Mouse (Mus musculus): ENCODE data around the gene Ppp1r18. TPM values are rescaled to one million over a fixed set of nuclear protein-coding genes. Genes with fewer than 3 reads are reported as not detected.

Gene Ppp1r18
- polyA plus RNA-seq, 1 experiment from 2014 or later: 19.4 TPM

- Histone ChIP-seq H3K27ac (replicated peaks in 1 of 2; ENCODE audit: control insufficient read depth in 1 of 2, insufficient read depth in 1 of 2, low read depth in 2 of 2, low read length in 2 of 2) (peak within 1 kb of the TSS; percentile 69 to 89), H3K36me3 (ENCODE audit: control insufficient read depth, insufficient read depth, low read length) (peaks cover 39% of the 10 kb centered on the region), H3K4me1 (ENCODE audit: control insufficient read depth in 2 of 2, insufficient read depth in 2 of 2, low read length in 2 of 2) (peaks cover 2 to 22% of the 10 kb centered on the region in 2 experiments; a peak in 3 of 4 replicates), H3K9me3 (ENCODE audit: control insufficient read depth, low read length) (no peaks in the 10 kb centered on the region), H3K27me3 (ENCODE audit: control insufficient read depth, insufficient read depth, low read length) (no peaks in the 10 kb centered on the region), H3K4me3 (ENCODE audit: control insufficient read depth in 1 of 2, insufficient read depth in 1 of 2, low read depth in 1 of 2, low read length in 2 of 2) (peak within 1 kb of the TSS; percentile 70 to 76), H3K9ac (ENCODE audit: low read length) (peak within 1 kb of the TSS; percentile 91), H3K4me2 (ENCODE audit: low read length) (peak within 1 kb of the TSS; percentile 95)
- WGBS: 1% methylated on average over 45 of the region's 47 CpGs
- peak; percentile 82 for ATAC-seq (ENCODE audit: insufficient number of reproducible peaks, insufficient read depth, low FRiP score, low read depth)
These were observed 42.1 kb upstream of the Ppp1r18 start, which contains the start of gene Flot1 for GRCm38 (mm10) chr17:35822964-35823937. TSS of gene Flot1 (plus strand) at chr17:35823230.

DNA sequence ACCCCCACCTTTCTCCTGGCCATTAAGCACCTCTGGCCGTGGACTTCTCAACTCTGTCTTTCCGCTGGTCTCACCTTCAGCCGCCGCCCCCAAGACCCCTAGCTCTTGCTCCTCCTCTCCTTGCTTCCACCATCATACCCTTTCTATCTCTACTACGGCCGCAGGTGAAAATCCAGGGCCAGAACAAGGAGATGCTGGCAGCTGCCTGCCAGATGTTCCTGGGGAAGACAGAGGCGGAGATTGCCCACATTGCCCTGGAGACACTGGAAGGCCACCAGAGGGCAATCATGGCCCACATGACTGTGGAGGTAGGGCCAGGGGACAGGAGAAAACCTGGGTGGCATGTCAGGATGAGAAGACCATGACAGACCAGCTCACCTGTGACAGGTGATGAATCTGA, 41.0 kb upstream of the Ppp1r18 start:
- H3K9me3 ChIP-seq (ENCODE audit: control insufficient read depth, low read length): no peaks in the 10 kb centered on the region
- peak overlapping the region; percentile 95 for H3K4me2 ChIP-seq (ENCODE audit: low read length)
- H3K36me3 ChIP-seq (ENCODE audit: control insufficient read depth, insufficient read depth, low read length): peaks cover 50% of the 10 kb centered on the region
- no peaks in the 10 kb centered on the region for H3K27me3 ChIP-seq (ENCODE audit: control insufficient read depth, insufficient read depth, low read length)
- peaks cover 2 to 24% of the 10 kb centered on the region in 2 experiments; a peak in 3 of 4 replicates for H3K4me1 ChIP-seq (ENCODE audit: control insufficient read depth in 2 of 2, insufficient read depth in 2 of 2, low read length in 2 of 2)
- no peak for ATAC-seq (ENCODE audit: insufficient number of reproducible peaks, insufficient read depth, low FRiP score, low read depth)
- no peak overlapping the region for H3K27ac ChIP-seq (replicated peaks in 1 of 2; ENCODE audit: control insufficient read depth in 1 of 2, insufficient read depth in 1 of 2, low read depth in 2 of 2, low read length in 2 of 2)
- H3K4me3 ChIP-seq (ENCODE audit: control insufficient read depth in 1 of 2, insufficient read depth in 1 of 2, low read depth in 1 of 2, low read length in 2 of 2): peak overlapping the region; percentile 63 to 70; a peak in 1 of 4 replicates
- 67% methylated on average over 7 of the region's 7 CpGs for WGBS
- peak overlapping the region; percentile 91; the same call in 1 of the 2 replicates for H3K9ac ChIP-seq (ENCODE audit: low read length)

GRCm38 (mm10) chr17:35825109-35825850, 40.1 kb upstream of the Ppp1r18 start:
- H3K27ac ChIP-seq (replicated peaks in 1 of 2; ENCODE audit: control insufficient read depth in 1 of 2, insufficient read depth in 1 of 2, low read depth in 2 of 2, low read length in 2 of 2): no peak overlapping the region
- H3K27me3 ChIP-seq (ENCODE audit: control insufficient read depth, insufficient read depth, low read length): no peaks in the 10 kb centered on the region
- peaks cover 2 to 31% of the 10 kb centered on the region in 2 experiments; a peak in 3 of 4 replicates for H3K4me1 ChIP-seq (ENCODE audit: control insufficient read depth in 2 of 2, insufficient read depth in 2 of 2, low read length in 2 of 2)
- no peak for ATAC-seq (ENCODE audit: insufficient number of reproducible peaks, insufficient read depth, low FRiP score, low read depth)
- H3K9me3 ChIP-seq (ENCODE audit: control insufficient read depth, low read length): no peaks in the 10 kb centered on the region
- H3K4me3 ChIP-seq (ENCODE audit: control insufficient read depth in 1 of 2, insufficient read depth in 1 of 2, low read depth in 1 of 2, low read length in 2 of 2): no peak overlapping the region
- peaks cover 51% of the 10 kb centered on the region for H3K36me3 ChIP-seq (ENCODE audit: control insufficient read depth, insufficient read depth, low read length)
- H3K4me2 ChIP-seq (ENCODE audit: low read length): no peak overlapping the region
- H3K9ac ChIP-seq (ENCODE audit: low read length): no peak overlapping the region
- WGBS: 97% methylated on average over 13 of the region's 13 CpGs

DNA sequence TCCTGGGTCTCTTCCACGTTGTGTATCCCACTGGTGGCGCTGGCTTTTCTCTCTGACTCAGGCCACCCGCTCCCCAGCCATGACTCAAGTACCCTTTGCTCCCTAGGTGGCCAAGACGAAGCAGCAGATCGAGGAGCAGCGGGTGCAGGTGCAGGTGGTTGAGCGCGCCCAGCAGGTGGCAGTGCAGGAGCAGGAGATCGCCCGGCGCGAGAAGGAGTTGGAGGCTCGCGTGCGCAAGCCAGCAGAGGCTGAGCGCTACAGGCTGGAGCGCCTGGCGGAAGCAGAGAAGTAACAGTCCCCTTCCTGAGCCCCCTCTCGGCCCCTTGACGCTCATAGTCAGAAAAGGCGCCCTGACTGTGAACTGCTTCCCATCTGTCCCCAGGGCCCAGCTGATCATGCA, 35.7 kb upstream of the Ppp1r18 start:
- H3K4me2 ChIP-seq (ENCODE audit: low read length): peak overlapping the region; percentile 35
- H3K4me3 ChIP-seq (ENCODE audit: control insufficient read depth in 1 of 2, insufficient read depth in 1 of 2, low read depth in 1 of 2, low read length in 2 of 2): peak overlapping the region in 1 of 2 experiments; percentile 9; a peak in 1 of 4 replicates
- 0 out of 4 replicates have a peak overlapping the region, but pooled peaks of 1 of the 2 experiments have one; percentile 2 for H3K27ac ChIP-seq (replicated peaks in 1 of 2; ENCODE audit: control insufficient read depth in 1 of 2, insufficient read depth in 1 of 2, low read depth in 2 of 2, low read length in 2 of 2)
- peak; percentile 57 for ATAC-seq (ENCODE audit: insufficient number of reproducible peaks, insufficient read depth, low FRiP score, low read depth)
- H3K36me3 ChIP-seq (ENCODE audit: control insufficient read depth, insufficient read depth, low read length): peaks cover 91% of the 10 kb centered on the region
- no peaks in the 10 kb centered on the region for H3K27me3 ChIP-seq (ENCODE audit: control insufficient read depth, insufficient read depth, low read length)
- no peaks in the 10 kb centered on the region for H3K9me3 ChIP-seq (ENCODE audit: control insufficient read depth, low read length)
- peak overlapping the region; percentile 52; the same call in 1 of the 2 replicates for H3K9ac ChIP-seq (ENCODE audit: low read length)
- H3K4me1 ChIP-seq (ENCODE audit: control insufficient read depth in 2 of 2, insufficient read depth in 2 of 2, low read length in 2 of 2): peaks cover under 1 to 26% of the 10 kb centered on the region in 2 experiments
- under 1% methylated on average over 21 of the region's 21 CpGs for WGBS

DNA sequence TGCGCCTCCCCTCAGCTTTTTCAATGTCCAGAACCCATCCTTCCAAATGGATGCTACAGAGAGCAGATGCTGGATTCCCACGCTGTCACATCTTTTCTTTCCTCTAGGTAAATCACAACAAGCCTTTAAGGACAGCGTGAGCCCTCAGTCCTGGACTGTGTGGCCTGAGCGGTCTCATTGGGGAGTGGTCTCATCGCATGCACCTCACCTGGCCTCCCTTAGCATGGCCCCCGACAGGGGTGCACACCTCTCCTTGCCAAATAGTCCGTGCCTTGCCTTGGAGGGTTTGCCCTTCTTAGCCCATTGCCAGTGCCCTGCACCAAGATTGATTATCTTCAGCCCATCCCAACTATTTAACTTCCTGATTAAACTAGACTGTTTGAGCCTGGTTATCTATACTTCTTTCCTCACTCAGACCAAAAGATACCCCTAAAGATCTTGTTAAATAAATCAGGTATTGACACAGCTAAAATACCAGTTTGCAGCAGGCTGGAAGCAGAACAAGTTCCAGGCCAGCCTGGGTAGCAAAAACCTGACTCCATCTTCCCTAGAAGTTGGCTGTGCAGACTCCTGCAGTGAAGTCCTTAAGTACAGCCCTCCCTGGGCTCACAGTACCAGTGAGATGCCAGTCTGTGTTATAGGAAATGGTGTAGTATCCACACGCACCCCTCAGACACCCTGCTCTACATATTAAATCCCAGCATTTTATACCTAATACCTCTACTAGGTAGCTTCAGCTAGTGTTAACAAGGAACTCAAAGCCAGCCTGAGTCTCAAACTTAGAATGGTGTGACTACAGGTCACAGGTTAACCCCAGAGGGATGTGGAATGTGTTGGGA, 32.8 kb upstream of the Ppp1r18 start:
- Histone ChIP-seq H3K4me3 (ENCODE audit: control insufficient read depth in 1 of 2, insufficient read depth in 1 of 2, low read depth in 1 of 2, low read length in 2 of 2) (no peak overlapping the region), H3K27me3 (ENCODE audit: control insufficient read depth, insufficient read depth, low read length) (no peaks in the 10 kb centered on the region), H3K36me3 (ENCODE audit: control insufficient read depth, insufficient read depth, low read length) (peaks cover 84% of the 10 kb centered on the region), H3K9ac (ENCODE audit: low read length) (no peak overlapping the region), H3K9me3 (ENCODE audit: control insufficient read depth, low read length) (no peaks in the 10 kb centered on the region), H3K4me2 (ENCODE audit: low read length) (no peak overlapping the region), H3K27ac (replicated peaks in 1 of 2; ENCODE audit: control insufficient read depth in 1 of 2, insufficient read depth in 1 of 2, low read depth in 2 of 2, low read length in 2 of 2) (no peak overlapping the region), H3K4me1 (ENCODE audit: control insufficient read depth in 2 of 2, insufficient read depth in 2 of 2, low read length in 2 of 2) (peaks cover 15 to 40% of the 10 kb centered on the region in 2 experiments)
- WGBS: 73% methylated on average over 8 of the region's 8 CpGs
- ATAC-seq (ENCODE audit: insufficient number of reproducible peaks, insufficient read depth, low FRiP score, low read depth): no peak

DNA sequence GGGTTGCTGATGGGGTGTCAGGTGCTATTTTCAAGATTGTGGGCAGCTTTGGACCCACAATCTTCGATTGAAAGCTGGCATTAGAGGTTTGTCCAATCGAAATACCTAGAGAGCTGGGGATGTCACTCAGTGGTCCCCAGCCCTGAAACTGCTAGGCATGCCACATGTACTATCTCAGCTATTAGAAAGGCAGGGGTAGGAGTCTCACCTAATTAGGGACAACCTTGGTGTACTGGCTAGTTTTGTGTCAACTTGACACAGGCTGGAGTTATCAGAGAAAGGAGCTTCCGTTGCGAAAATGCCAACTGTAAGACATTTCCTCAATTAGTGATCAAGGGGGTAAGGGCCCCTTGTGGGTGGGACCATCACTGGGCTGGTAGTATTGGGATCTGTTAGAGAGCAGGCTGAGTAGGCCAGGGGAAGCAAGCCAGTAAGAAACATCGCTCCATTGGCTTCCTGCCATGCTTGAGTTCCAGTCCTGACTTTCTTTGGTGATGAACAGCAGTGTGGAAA, 32.1 kb upstream of the Ppp1r18 start:
- Histone ChIP-seq H3K27ac (replicated peaks in 1 of 2; ENCODE audit: control insufficient read depth in 1 of 2, insufficient read depth in 1 of 2, low read depth in 2 of 2, low read length in 2 of 2) (no peak overlapping the region), H3K9ac (ENCODE audit: low read length) (0 out of 2 replicates have a peak overlapping the region, but pooled peaks have one; percentile 0), H3K27me3 (ENCODE audit: control insufficient read depth, insufficient read depth, low read length) (no peaks in the 10 kb centered on the region), H3K4me1 (ENCODE audit: control insufficient read depth in 2 of 2, insufficient read depth in 2 of 2, low read length in 2 of 2) (peaks cover 15 to 40% of the 10 kb centered on the region in 2 experiments), H3K9me3 (ENCODE audit: control insufficient read depth, low read length) (no peaks in the 10 kb centered on the region), H3K4me3 (ENCODE audit: control insufficient read depth in 1 of 2, insufficient read depth in 1 of 2, low read depth in 1 of 2, low read length in 2 of 2) (no peak overlapping the region), H3K36me3 (ENCODE audit: control insufficient read depth, insufficient read depth, low read length) (peaks cover 78% of the 10 kb centered on the region), H3K4me2 (ENCODE audit: low read length) (no peak overlapping the region)
- WGBS: 18% methylated on average over 5 of the region's 5 CpGs
- ATAC-seq (ENCODE audit: insufficient number of reproducible peaks, insufficient read depth, low FRiP score, low read depth): no peak

All from heart, embryonic 14.5 days (tissue).